Mouse (Mus musculus): ENCODE measurements around the gene Timp3.
"Not testable (repeated sequence)": the region's sequence is repeated elsewhere in the genome, so short reads cannot be mapped to it uniquely, and the experiment has no call there.

Gene Timp3

DNA sequence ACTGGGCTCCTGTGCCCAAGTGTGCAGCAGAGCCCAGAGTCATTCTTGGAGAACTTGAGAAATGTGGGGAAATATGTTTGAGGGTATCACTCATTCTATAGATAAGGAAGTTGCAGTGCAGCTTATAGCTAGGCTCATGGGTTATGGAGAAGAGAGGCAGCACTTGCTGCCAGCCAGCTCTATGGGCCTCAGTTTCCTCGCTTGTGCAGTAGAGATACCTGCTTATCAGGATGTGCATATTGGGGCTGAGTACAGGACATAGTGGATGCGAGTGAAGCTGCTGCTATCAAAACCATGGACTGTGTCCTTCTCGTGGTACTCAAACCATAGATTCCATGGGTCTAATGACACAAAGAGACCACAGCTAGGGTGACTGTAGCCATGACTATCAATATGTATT lies 52.3 kb downstream of the Timp3 start:
- DNase-seq (ENCODE audit: low spot score) = no peak

DNA sequence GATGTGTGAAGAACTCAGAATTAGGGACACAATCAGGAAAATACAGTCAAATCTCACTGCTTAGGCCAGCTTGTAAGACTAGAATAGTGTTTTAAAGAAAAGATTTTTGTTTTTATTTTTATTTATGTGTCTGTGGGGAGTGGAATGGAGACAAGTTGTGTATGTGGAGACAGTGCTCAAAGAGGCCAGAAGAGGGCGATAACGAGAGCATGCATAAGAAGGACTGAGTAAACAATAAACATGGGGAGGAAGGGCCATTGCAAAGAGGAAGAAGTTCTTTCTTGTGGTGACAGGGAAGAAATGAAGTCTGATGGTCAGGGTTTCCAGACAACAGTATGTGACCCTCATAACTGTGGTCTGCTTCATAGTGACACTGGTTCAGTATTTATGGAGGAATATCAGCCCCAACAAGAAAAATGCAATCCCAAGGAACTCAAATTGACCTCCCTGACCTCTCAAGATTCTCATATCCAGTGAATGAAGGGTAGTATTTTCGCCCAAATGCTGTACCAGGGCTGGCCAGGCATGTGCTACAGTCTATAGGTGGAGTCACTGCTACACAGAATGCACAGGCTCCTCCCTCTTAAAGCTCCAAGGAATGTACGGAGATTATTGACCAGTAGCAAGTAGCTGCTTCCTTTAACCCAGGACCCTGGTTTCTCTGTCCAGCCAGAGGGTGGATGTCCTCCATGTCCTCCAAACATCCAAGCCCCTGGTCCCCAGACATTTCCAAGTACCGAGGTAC lies 56.8 kb downstream of the Timp3 start:
- DNase-seq (ENCODE audit: low spot score) = no peak

DNA sequence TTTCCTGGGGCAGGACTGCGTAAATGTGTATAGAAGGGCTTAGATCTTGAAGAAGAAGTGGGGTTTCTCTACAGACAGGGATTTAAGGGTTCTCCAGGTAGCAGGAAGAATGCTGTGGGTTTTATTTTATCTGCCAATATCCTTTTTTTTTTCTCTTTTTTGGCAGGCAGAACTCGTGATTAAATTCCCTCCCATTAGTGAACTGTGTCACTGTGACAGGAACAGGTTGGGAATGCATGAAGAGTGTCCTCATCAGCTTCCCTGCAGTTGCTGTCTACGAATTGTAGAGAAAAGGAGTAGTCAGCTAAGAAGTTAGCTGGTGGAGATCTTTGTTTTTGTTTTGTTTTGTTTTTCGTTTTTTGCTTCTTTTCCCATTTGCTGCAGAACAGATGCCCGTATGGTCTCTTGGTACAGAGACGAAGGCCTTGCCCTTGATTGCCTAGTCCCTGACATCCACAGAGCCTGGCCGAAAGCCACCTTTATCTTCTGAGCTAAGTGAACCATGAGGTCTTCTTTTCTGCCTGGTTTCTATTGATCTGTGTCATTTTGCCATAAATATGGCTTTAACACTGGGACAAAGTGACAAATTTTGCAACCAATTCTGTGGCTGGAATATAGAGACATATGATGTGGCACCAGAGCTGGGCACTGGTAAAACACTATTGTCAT lies 58.3 kb downstream of the Timp3 start:
- DNase-seq (ENCODE audit: low spot score) = no peak

GRCm38 (mm10) chr10:86359208-86359607 lies 59.0 kb downstream of the Timp3 start:
- no peak for DNase-seq (ENCODE audit: low spot score)

DNA sequence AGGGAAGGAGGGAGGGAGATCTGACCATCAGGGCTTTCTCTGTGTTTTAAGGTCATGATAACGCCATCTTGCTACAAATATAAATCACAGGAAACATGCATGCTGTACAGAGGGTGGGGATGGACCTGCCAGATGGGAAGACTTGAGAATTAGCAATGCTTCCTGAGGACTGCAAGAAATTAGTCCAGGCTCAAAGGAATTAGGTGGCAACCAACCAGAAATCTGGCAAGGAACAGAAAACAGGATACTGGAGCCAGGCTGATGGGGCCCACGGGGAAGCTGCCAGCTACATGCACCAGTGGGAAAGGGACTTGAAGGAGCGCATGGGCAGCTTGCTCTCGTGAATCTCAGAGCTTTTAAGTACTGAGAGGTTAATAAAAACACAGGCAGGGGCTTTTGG lies 59.5 kb downstream of the Timp3 start:
- peak; percentile 75 for DNase-seq (ENCODE audit: low spot score)

GRCm38 (mm10) chr10:86363669-86364309 lies 63.6 kb downstream of the Timp3 start:
- no peak for DNase-seq (ENCODE audit: low spot score)

GRCm38 (mm10) chr10:86365632-86366092 lies 65.5 kb downstream of the Timp3 start:
- peak; percentile 35 for DNase-seq (ENCODE audit: low spot score)

DNA sequence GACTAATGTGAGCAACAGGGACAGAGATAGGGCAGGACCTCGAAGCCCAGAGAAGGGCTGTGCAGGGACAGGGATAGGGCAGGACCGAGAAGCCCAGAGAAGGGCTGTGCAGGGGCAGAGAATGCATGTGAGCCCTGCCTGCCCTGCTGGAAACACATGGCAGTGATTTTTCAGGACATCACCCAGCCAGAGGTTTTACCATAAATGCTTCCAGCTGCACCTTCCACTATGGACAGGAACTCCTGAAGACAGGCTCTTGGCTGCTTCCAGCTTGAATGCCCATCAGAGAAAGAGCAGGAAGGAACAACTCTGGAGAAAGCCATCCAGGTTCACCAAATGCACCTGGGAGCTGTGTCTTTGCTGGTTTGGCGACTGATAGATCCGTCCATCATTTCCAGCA lies 67.2 kb downstream of the Timp3 start:
- no peak for DNase-seq (ENCODE audit: low spot score)

GRCm38 (mm10) chr10:86368811-86369210 lies 68.6 kb downstream of the Timp3 start:
- no peak for DNase-seq (ENCODE audit: low spot score)

- no peak for DNase-seq (ENCODE audit: low spot score)
Observed at GRCm38 (mm10) chr10:86369346-86369745, 69.2 kb downstream of the Timp3 start.

- no peak for DNase-seq (ENCODE audit: low spot score)
Observed at GRCm38 (mm10) chr10:86371561-86371960, 71.4 kb downstream of the Timp3 start.

GRCm38 (mm10) chr10:86374061-86374460 lies 73.9 kb downstream of the Timp3 start:
- no peak for DNase-seq (ENCODE audit: low spot score)

DNA sequence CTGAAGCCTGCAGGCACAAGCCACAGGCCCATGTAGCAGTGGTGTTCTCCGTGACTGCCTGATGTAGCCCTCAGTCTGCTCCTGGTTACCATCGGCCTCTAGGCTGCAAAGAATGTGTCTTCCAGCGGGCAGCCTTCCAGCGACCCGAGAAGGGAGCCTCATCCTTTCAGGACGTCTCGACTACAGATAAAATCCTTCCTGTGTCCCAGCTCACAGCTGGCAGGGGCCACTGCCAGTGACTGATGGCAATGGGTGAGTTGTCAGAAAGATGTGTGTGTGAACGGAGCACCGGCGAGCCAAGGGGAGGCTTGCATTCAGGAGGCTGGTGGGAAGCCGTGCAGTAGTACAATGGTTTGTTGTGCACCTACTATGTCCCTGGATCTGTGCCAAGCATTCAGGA lies 75.7 kb downstream of the Timp3 start:
- no peak for DNase-seq (ENCODE audit: low spot score)

GRCm38 (mm10) chr10:86376392-86377185 lies 76.4 kb downstream of the Timp3 start:
- no peak for DNase-seq (ENCODE audit: low spot score)

DNA sequence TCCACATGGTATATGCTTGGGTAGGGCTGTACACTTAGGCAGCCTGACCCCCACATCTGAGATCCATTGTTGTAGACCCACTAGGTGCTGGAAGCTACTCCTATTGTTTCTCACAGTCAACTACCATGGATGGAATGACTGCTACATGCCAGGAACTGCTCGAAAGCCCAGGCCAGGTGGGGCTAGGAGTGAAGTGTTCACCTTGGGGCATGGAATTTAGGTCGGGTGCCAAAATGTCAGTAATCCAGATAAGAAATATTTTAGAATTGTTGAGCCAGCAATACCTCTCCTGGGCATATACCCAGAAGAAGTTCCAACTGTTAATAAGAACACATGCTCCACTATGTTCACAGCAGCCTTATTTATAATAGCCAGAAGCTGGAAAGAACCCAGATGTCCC lies 78.6 kb downstream of the Timp3 start:
- not testable (repeated sequence) for DNase-seq (ENCODE audit: low spot score)

GRCm38 (mm10) chr10:86380626-86381025 lies 80.5 kb downstream of the Timp3 start:
- no peak for DNase-seq (ENCODE audit: low spot score)

- DNase-seq (ENCODE audit: low spot score) = no peak
Observed at GRCm38 (mm10) chr10:86381150-86381921, 81.2 kb downstream of the Timp3 start.

DNA sequence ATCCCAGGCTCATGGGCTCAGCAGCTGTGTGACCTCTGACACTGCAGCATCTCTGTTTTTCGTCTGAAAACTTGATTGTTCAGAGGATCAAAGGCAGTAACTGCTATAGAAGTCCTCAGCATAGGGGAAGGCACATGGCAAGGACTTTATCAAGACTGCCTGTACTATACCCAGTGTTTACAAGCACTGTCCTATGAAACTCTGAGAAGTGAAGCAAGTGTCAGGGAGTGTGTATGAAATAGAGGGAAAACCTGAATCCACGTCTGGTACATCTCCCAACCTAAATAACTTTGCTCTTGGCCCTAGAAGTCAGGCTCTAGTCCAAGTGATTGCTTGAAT lies 81.7 kb downstream of the Timp3 start:
- no peak for DNase-seq (ENCODE audit: low spot score)

DNA sequence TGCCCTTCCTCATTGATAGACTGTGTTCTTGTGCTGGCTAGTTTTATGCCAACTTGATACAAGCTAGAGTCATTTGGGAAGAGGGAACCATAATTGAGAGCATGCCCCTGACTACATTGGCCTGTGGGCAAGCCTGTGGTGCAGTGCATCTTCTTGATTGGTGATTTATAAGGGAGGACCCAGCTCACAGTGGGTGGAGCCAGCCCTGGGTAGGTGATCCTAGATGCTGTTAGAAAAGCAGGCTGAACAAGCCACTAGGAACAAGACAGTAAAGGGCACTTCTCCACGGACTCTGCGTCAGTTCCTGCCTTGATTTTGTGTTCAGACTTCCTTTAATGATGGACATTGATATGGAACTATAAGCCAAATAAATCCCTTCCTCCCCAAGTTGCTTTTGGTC lies 84.5 kb downstream of the Timp3 start:
- DNase-seq (ENCODE audit: low spot score) = no peak

- DNase-seq (ENCODE audit: low spot score) = no peak
Observed at GRCm38 (mm10) chr10:86385656-86386055, 85.5 kb downstream of the Timp3 start.

- DNase-seq (ENCODE audit: low spot score) = no peak
Observed at GRCm38 (mm10) chr10:86386232-86386631, 86.1 kb downstream of the Timp3 start.

All from MN1 (cell line).